Mouse (Mus musculus) bone marrow, adult 2 months (tissue): ENCODE measurements around the gene Gm12248. TPM values are rescaled to one million over a fixed set of nuclear protein-coding genes. Genes with fewer than 3 reads are reported as not detected.

Source experiments
- H3K27ac ChIP-seq: fragments of 200-500 bp; 2 replicates; pipeline ENCODE4 v1.5.1; 2012; ENCODE audit warnings: low read depth, mild to moderate bottlenecking, control low read depth, inconsistent platforms, low read length; ENCODE audit not compliant: control insufficient read depth, poor library complexity, insufficient read depth
- H3K4me1 ChIP-seq: fragments of 200-500 bp; 2 replicates; pipeline ENCODE4 v1.6.1; 2011; ENCODE audit warnings: low read length; ENCODE audit not compliant: control insufficient read depth, insufficient read depth
- H3K4me3 ChIP-seq: fragments of 200-500 bp; replicated peaks from 2 replicates; pipeline ENCODE3; 2011; ENCODE audit warnings: mild to moderate bottlenecking, low read depth, low read length, control low read depth; ENCODE audit not compliant: control insufficient read depth
- CTCF ChIP-seq: fragments of 200-500 bp; IDR thresholded peaks from 2 replicates; pipeline ENCODE4 v1.5.1; 2011; ENCODE audit warnings: low read length, control low read depth; ENCODE audit not compliant: control insufficient read depth, insufficient read depth
- POLR2A ChIP-seq: fragments of 200-500 bp; IDR thresholded peaks from 2 replicates; pipeline ENCODE4 v1.6.1; 2011; ENCODE audit warnings: low read depth, mild to moderate bottlenecking, control low read depth, low read length, borderline replicate concordance; ENCODE audit not compliant: control insufficient read depth
- WGBS: fragments of 180-500 bp; shearing (Covaris S2); methylation state at CpG from one replicate; pipeline ENCODE4 v1.1.7; 2018; 5-methylcytosine and 5-hydroxymethylcytosine counted together
- polyA plus RNA-seq: library from polyadenylated mRNA; stranded (reverse); fragments of >200 nt; gene quantifications from 2 replicates; pipeline ENCODE4 v1.2.4, GENCODE M21; 2011; ENCODE audit warnings: low replicate concordance; ENCODE audit not compliant: missing spikeins, insufficient read depth, insufficient read length

Gm12248 gene
- polyA plus RNA-seq, 1 experiment = not detected

- 63% methylated on average over 7 of the region's 7 CpGs for WGBS
- Histone ChIP-seq H3K4me3 (no peak overlapping the region), H3K27ac (no peak overlapping the region), H3K4me1 (no peaks in the 10 kb centered on the region; the same call in 1 of the 2 replicates)
- TF ChIP-seq POLR2A = no peak
- TF ChIP-seq CTCF = no peak
These were observed 33.6 kb upstream of the Gm12248 start for GRCm38 (mm10) chr11:58126397-58127160.

- Histone ChIP-seq H3K4me3 (no peak overlapping the region), H3K4me1 (no peaks in the 10 kb centered on the region; the same call in 1 of the 2 replicates), H3K27ac (no peak overlapping the region)
- WGBS = 89% methylated on average over 11 of the region's 11 CpGs
- TF ChIP-seq CTCF (no peak), POLR2A (no peak)
These were observed 32.1 kb upstream of the Gm12248 start for GRCm38 (mm10) chr11:58125021-58125420.

- no peak overlapping the region for H3K4me3 ChIP-seq
- no peak overlapping the region for H3K27ac ChIP-seq
- TF ChIP-seq POLR2A = no peak
- no peak for TF ChIP-seq CTCF
- WGBS = 81% methylated on average over 2 of the region's 2 CpGs
- H3K4me1 ChIP-seq = no peaks in the 10 kb centered on the region; the same call in 1 of the 2 replicates
These were observed 30.8 kb upstream of the Gm12248 start for GRCm38 (mm10) chr11:58123711-58124110.

- Histone ChIP-seq H3K4me3 (no peak overlapping the region), H3K27ac (no peak overlapping the region), H3K4me1 (peaks cover 3% of the 10 kb centered on the region)
- TF ChIP-seq POLR2A = no peak
- TF ChIP-seq CTCF = no peak
- WGBS = 87% methylated on average over 9 of the region's 9 CpGs
These were observed 28.4 kb upstream of the Gm12248 start for GRCm38 (mm10) chr11:58121351-58121750.

GRCm38 (mm10) chr11:58120655-58121054 lies 27.7 kb upstream of the Gm12248 start:
- Histone ChIP-seq H3K4me1 (peaks cover 3% of the 10 kb centered on the region), H3K4me3 (no peak overlapping the region), H3K27ac (no peak overlapping the region)
- no peak for TF ChIP-seq CTCF
- no peak for TF ChIP-seq POLR2A
- WGBS = 74% methylated on average over 3 of the region's 3 CpGs

GRCm38 (mm10) chr11:58117044-58117652 lies 24.2 kb upstream of the Gm12248 start:
- 86% methylated on average over 10 of the region's 10 CpGs for WGBS
- no peak overlapping the region for H3K27ac ChIP-seq
- TF ChIP-seq POLR2A (no peak), CTCF (no peak)
- peaks cover 3% of the 10 kb centered on the region for H3K4me1 ChIP-seq
- no peak overlapping the region for H3K4me3 ChIP-seq

- no peak overlapping the region for H3K4me3 ChIP-seq
- TF ChIP-seq CTCF = no peak
- TF ChIP-seq POLR2A = no peak
- H3K27ac ChIP-seq = no peak overlapping the region
- H3K4me1 ChIP-seq = peaks cover 3% of the 10 kb centered on the region
- WGBS = 9% methylated on average over 1 of the region's 1 CpGs
These were observed 23.6 kb upstream of the Gm12248 start for GRCm38 (mm10) chr11:58116560-58116959.

- H3K4me3 ChIP-seq = no peak overlapping the region
- no peak for TF ChIP-seq POLR2A
- no peak for TF ChIP-seq CTCF
- peaks cover 5% of the 10 kb centered on the region; the same call in 1 of the 2 replicates for H3K4me1 ChIP-seq
- no peak overlapping the region for H3K27ac ChIP-seq
- WGBS = 52% methylated on average over 4 of the region's 4 CpGs
These were observed 14.9 kb upstream of the Gm12248 start for GRCm38 (mm10) chr11:58107664-58108337.
